ENCODE assay signal across 28 mouse cellular contexts in the genomic region with DNA sequence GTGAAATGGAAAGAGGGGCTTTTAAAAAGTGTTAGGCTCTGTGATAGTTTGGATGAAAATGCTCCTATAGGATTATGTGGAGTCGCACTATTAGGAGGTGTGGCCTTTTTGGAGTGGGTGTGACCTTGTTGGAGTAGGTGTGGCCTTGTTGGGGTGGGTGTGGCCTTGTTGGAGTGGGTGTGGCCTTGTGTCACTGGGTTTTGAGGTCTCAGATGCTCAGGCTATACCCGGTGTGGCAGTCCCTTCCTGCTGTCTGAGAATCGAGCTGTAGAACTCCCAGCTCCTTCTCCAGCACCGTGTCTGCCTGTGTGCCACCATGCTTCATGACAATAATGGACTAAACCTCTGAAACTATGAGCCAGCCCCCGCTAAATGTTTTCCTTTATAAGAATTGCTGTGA. TPM values are rescaled to one million over a fixed set of nuclear protein-coding genes. Genes with fewer than 3 reads are reported as not detected.
"Had no signal": no experiment of that assay in that cellular context is flagged by ENCODE, and none has a peak within 500 bp of the region (broad histone marks: within the 10 kb centered on the region; RNA-seq: fewer than 3 reads in every experiment).

No protein-coding gene starts in this region.

- H3K4me2 ChIP-seq: heart, embryonic 12.5 days; heart, embryonic 15.5 days; hindbrain, embryonic 13.5 days; hindbrain, embryonic 15.5 days; intestine, embryonic 15.5 days; limb, embryonic 12.5 days; liver, embryonic 12.5 days had no signal

- H3K36me3 ChIP-seq: heart, embryonic 10.5 days; heart, embryonic 12.5 days; heart, embryonic 15.5 days; hindbrain, embryonic 13.5 days; hindbrain, embryonic 15.5 days; intestine, embryonic 15.5 days; limb, embryonic 10.5 days; limb, embryonic 12.5 days; liver, embryonic 12.5 days had no signal

- ATAC-seq: inflammation-experienced regulatory T-cells, adult 6 months; intestine, embryonic 15.5 days; intestine, postnatal 0 days; liver, embryonic 12.5 days had no signal

- H3K9me3 ChIP-seq: heart, embryonic 10.5 days; heart, embryonic 12.5 days; heart, embryonic 15.5 days; hindbrain, embryonic 13.5 days; hindbrain, embryonic 15.5 days; intestine, embryonic 15.5 days; limb, embryonic 10.5 days; limb, embryonic 12.5 days; liver, embryonic 12.5 days had no signal

- DNase-seq: gastrocnemius, adult 2 months; gastrocnemius, postnatal 10 days; gastrocnemius, postnatal 36 days; heart, adult 18-20 months; kidney, adult 18-20 months; kidney, adult 8-10 months; kidney, postnatal 10 days; kidney, postnatal 25 days; kidney, postnatal 4 days; liver had no signal

- H3K27me3 ChIP-seq: heart, embryonic 15.5 days; hindbrain, embryonic 13.5 days; hindbrain, embryonic 15.5 days; intestine, embryonic 15.5 days; limb, embryonic 12.5 days had no signal

- H3K4me3 ChIP-seq: gastrocnemius, adult 2 months; heart, embryonic 10.5 days; heart, embryonic 12.5 days; heart, embryonic 15.5 days; hindbrain, embryonic 13.5 days; hindbrain, embryonic 15.5 days; intestine, embryonic 15.5 days; layer of hippocampus, adult 2 months; left cerebral cortex, adult 2 months; limb, embryonic 10.5 days; limb, embryonic 12.5 days; liver, embryonic 12.5 days had no signal

- H3K9ac ChIP-seq: heart, embryonic 12.5 days; heart, embryonic 15.5 days; hindbrain, embryonic 13.5 days; hindbrain, embryonic 15.5 days; intestine, embryonic 15.5 days; limb, embryonic 12.5 days; liver, embryonic 12.5 days; liver, embryonic 14.5 days had no signal

- H3K27ac ChIP-seq: gastrocnemius, adult 2 months; heart, embryonic 10.5 days; heart, embryonic 15.5 days; hindbrain, embryonic 13.5 days; hindbrain, embryonic 15.5 days; intestine, embryonic 15.5 days; layer of hippocampus, adult 2 months; left cerebral cortex, adult 2 months; limb, embryonic 10.5 days; limb, embryonic 12.5 days; liver, embryonic 12.5 days; liver, embryonic 14.5 days had no signal

RNA-seq across cellular contexts. Expression of a gene that starts 55.8 kb away (rescaled TPM):
- total RNA-seq: gastrocnemius, adult 2 months; heart, adult 18-20 months; heart, adult 8-10 months; heart, postnatal 25 days had no signal
- polyA plus RNA-seq: gonadal fat pad, adult 2 months; liver, embryonic 16.5 days had no signal
